In genomic region chr16:22406050-22406449, GRCm38 (mm10) we compare ENCODE assay signal across 14 mouse cellular contexts. TPM values are rescaled to one million over a fixed set of nuclear protein-coding genes. Genes with fewer than 3 reads are reported as not detected.
A peak's percentile ranks its signal among the peaks of the same experiment; 100 is the strongest.
DNase-seq lines count a peak whose midpoint lies in the region; ATAC-seq and TF ChIP-seq lines count a peak whose summit lies in the region.
"Had no signal": no experiment of that assay in that cellular context is flagged by ENCODE, and none has a peak within 500 bp of the region (broad histone marks: within the 10 kb centered on the region; RNA-seq: fewer than 3 reads in every experiment).

No protein-coding gene starts in this region.

- no peaks in the 10 kb centered on the region for H3K9me3 ChIP-seq in kidney, embryonic 14.5 days (ENCODE audit: control insufficient read depth, low read length)
- H3K9me3 ChIP-seq in stomach, embryonic 14.5 days (ENCODE audit: control insufficient read depth, low read depth, low read length): no peaks in the 10 kb centered on the region
- no peaks in the 10 kb centered on the region for H3K9me3 ChIP-seq in stomach, postnatal 0 days (ENCODE audit: control insufficient read depth, low read length)
- no peaks in the 10 kb centered on the region for H3K9me3 ChIP-seq in stomach, embryonic 16.5 days (replicated peaks; ENCODE audit: control insufficient read depth, low read length)
- no peaks in the 10 kb centered on the region for H3K9me3 ChIP-seq in forebrain, embryonic 15.5 days
- H3K9me3 ChIP-seq: hindbrain, embryonic 13.5 days had no signal

- WGBS in kidney, embryonic 14.5 days: 91% methylated on average over 4 of the region's 4 CpGs
- 73% methylated on average over 4 of the region's 4 CpGs for WGBS in stomach, embryonic 14.5 days
- WGBS in stomach, postnatal 0 days: 62% methylated on average over 4 of the region's 4 CpGs
- 65% methylated on average over 4 of the region's 4 CpGs for WGBS in stomach, embryonic 16.5 days
- 63% methylated on average over 4 of the region's 4 CpGs for WGBS in forebrain, embryonic 15.5 days

- H3K27ac ChIP-seq in kidney, embryonic 14.5 days (ENCODE audit: low read depth, low read length): 0 out of 2 replicates have a peak overlapping the region, but pooled peaks have one; percentile 13
- H3K27ac ChIP-seq in stomach, embryonic 14.5 days (ENCODE audit: low read length): 0 out of 2 replicates have a peak overlapping the region, but pooled peaks have one; percentile 11
- no peak overlapping the region for H3K27ac ChIP-seq in stomach, postnatal 0 days (replicated peaks)
- H3K27ac ChIP-seq in stomach, embryonic 16.5 days (ENCODE audit: low read length): peak overlapping the region; percentile 9; the same call in 1 of the 2 replicates
- no peak overlapping the region; the same call in 1 of the 2 replicates for H3K27ac ChIP-seq in forebrain, embryonic 15.5 days (replicated peaks)
- H3K27ac ChIP-seq: hindbrain, embryonic 13.5 days; macrophage had no signal

- H3K27me3 ChIP-seq in kidney, embryonic 14.5 days (ENCODE audit: control insufficient read depth, insufficient read depth, low read length): no peaks in the 10 kb centered on the region
- H3K27me3 ChIP-seq in stomach, embryonic 14.5 days (ENCODE audit: control insufficient read depth, insufficient read depth, low read length): no peaks in the 10 kb centered on the region
- no peaks in the 10 kb centered on the region for H3K27me3 ChIP-seq in stomach, postnatal 0 days (ENCODE audit: control insufficient read depth, insufficient read depth, low read length)
- no peaks in the 10 kb centered on the region for H3K27me3 ChIP-seq in stomach, embryonic 16.5 days (ENCODE audit: control insufficient read depth, insufficient read depth, low read length)
- H3K27me3 ChIP-seq in forebrain, embryonic 15.5 days: no peaks in the 10 kb centered on the region
- H3K27me3 ChIP-seq: hindbrain, embryonic 13.5 days had no signal

- H3K9ac ChIP-seq in kidney, embryonic 14.5 days (ENCODE audit: low read depth, low read length): no peak overlapping the region
- H3K9ac ChIP-seq in stomach, embryonic 14.5 days (replicated peaks; ENCODE audit: low read depth, low read length): no peak overlapping the region
- H3K9ac ChIP-seq in stomach, postnatal 0 days (ENCODE audit: low read length): no peak overlapping the region
- H3K9ac ChIP-seq in stomach, embryonic 16.5 days (ENCODE audit: low read length): no peak overlapping the region
- no peak overlapping the region for H3K9ac ChIP-seq in forebrain, embryonic 15.5 days (replicated peaks)
- H3K9ac ChIP-seq: hindbrain, embryonic 13.5 days had no signal

- H3K4me3 ChIP-seq in kidney, embryonic 14.5 days (ENCODE audit: low read length): no peak overlapping the region
- H3K4me3 ChIP-seq in stomach, embryonic 14.5 days (ENCODE audit: low read depth, low read length): no peak overlapping the region
- no peak overlapping the region for H3K4me3 ChIP-seq in stomach, postnatal 0 days (ENCODE audit: low read depth, low read length)
- H3K4me3 ChIP-seq in stomach, embryonic 16.5 days (replicated peaks; ENCODE audit: low read length): no peak overlapping the region
- no peak overlapping the region for H3K4me3 ChIP-seq in forebrain, embryonic 15.5 days
- H3K4me3 ChIP-seq: hindbrain, embryonic 13.5 days had no signal

- TF ChIP-seq CTCF in stomach, postnatal 0 days (IDR thresholded peaks at IDR 0.05; ENCODE audit: low read depth): no peak

- TF ChIP-seq EP300 in stomach, postnatal 0 days (optimal IDR thresholded peaks at IDR 0.05): no peak

- DNase-seq in kidney, adult 18-20 months: no peak
- no peak for DNase-seq in stomach, postnatal 0 days (ENCODE audit: low spot score)
- peak; percentile 83 for DNase-seq in cerebellum, adult 9-11 months
- DNase-seq: layer of hippocampus, adult 9-11 months; thymus, postnatal 36 days had no signal

- no peaks in the 10 kb centered on the region for H3K4me1 ChIP-seq in kidney, embryonic 14.5 days (ENCODE audit: control insufficient read depth, insufficient read depth, low read length)
- H3K4me1 ChIP-seq in stomach, embryonic 14.5 days (ENCODE audit: control insufficient read depth, insufficient read depth, low read length): peaks cover 5% of the 10 kb centered on the region; the same call in 1 of the 2 replicates
- H3K4me1 ChIP-seq in stomach, postnatal 0 days (replicated peaks; ENCODE audit: control insufficient read depth, insufficient read depth): peaks cover 7% of the 10 kb centered on the region; the same call in 1 of the 2 replicates
- peaks cover 15% of the 10 kb centered on the region; the same call in 1 of the 2 replicates for H3K4me1 ChIP-seq in stomach, embryonic 16.5 days (ENCODE audit: control insufficient read depth, insufficient read depth, low read length)
- H3K4me1 ChIP-seq in forebrain, embryonic 15.5 days: peaks cover 8% of the 10 kb centered on the region; the same call in 1 of the 2 replicates

- peaks cover 15% of the 10 kb centered on the region; the same call in 1 of the 2 replicates for H3K36me3 ChIP-seq in kidney, embryonic 14.5 days (ENCODE audit: control insufficient read depth, insufficient read depth, low read length)
- H3K36me3 ChIP-seq in stomach, embryonic 14.5 days (ENCODE audit: control insufficient read depth, insufficient read depth, low read length): no peaks in the 10 kb centered on the region
- H3K36me3 ChIP-seq in stomach, postnatal 0 days (ENCODE audit: control insufficient read depth, insufficient read depth, low read length): no peaks in the 10 kb centered on the region
- H3K36me3 ChIP-seq in stomach, embryonic 16.5 days (ENCODE audit: control insufficient read depth, insufficient read depth, low read length): no peaks in the 10 kb centered on the region
- no peaks in the 10 kb centered on the region for H3K36me3 ChIP-seq in forebrain, embryonic 15.5 days
- H3K36me3 ChIP-seq: hindbrain, embryonic 13.5 days had no signal

- H3K4me2 ChIP-seq in kidney, embryonic 14.5 days (replicated peaks; ENCODE audit: low read depth, low read length): no peak overlapping the region
- no peak overlapping the region for H3K4me2 ChIP-seq in stomach, embryonic 14.5 days (replicated peaks; ENCODE audit: low read depth, low read length)
- no peak overlapping the region for H3K4me2 ChIP-seq in stomach, postnatal 0 days (replicated peaks; ENCODE audit: low read depth)
- H3K4me2 ChIP-seq in stomach, embryonic 16.5 days (ENCODE audit: low read depth, low read length): no peak overlapping the region
- no peak overlapping the region for H3K4me2 ChIP-seq in forebrain, embryonic 15.5 days (replicated peaks)
- H3K4me2 ChIP-seq: heart, embryonic 11.5 days; hindbrain, embryonic 13.5 days had no signal

- ATAC-seq in kidney, embryonic 14.5 days (ENCODE audit: low FRiP score, low TSS enrichment): no peak
- ATAC-seq in stomach, embryonic 14.5 days (ENCODE audit: insufficient number of reproducible peaks, insufficient read depth, low FRiP score, low read depth): no peak
- ATAC-seq in stomach, postnatal 0 days (ENCODE audit: low FRiP score, low TSS enrichment): no peak
- no peak for ATAC-seq in stomach, embryonic 16.5 days (ENCODE audit: insufficient read depth, low FRiP score)
- ATAC-seq in inflammation-experienced regulatory T-cells, adult 6 months: no peak
- ATAC-seq in forebrain, embryonic 15.5 days (replicated peaks): no peak
- ATAC-seq: CD4-positive, CD25-positive, alpha-beta regulatory T cell, adult 4 months had no signal

RNA-seq across cellular contexts. Expression of gene Etv5, which starts 33.5 kb away (rescaled TPM):
- 43.0 and 68.0 TPM in 2 replicates for polyA plus RNA-seq in kidney, embryonic 14.5 days (2014; fragmentation: Nextera tagmentation; extraction: Ambion mirVana)
- 17.6 and 19.4 TPM in 2 replicates for polyA plus RNA-seq in stomach, embryonic 14.5 days (2014; fragmentation: Nextera tagmentation; extraction: Ambion mirVana)
- polyA plus RNA-seq in stomach, postnatal 0 days (2015; fragmentation: Nextera tagmentation; extraction: Ambion mirVana): 6.0 and 6.3 TPM in 2 replicates
- 17.4 and 18.0 TPM in 2 replicates for polyA plus RNA-seq in stomach, embryonic 16.5 days (2015; fragmentation: Nextera tagmentation; extraction: Ambion mirVana)
- polyA plus RNA-seq in inflammation-experienced regulatory T-cells, adult 6 months (2017; shearing (Covaris generic)): 1 to 10 TPM; 2.5 to 5.6 (median 5.2) TPM
- 24.7 and 27.2 TPM in 2 replicates for polyA plus RNA-seq in forebrain, embryonic 15.5 days (2015; fragmentation: Nextera tagmentation; extraction: Ambion mirVana)

Comparison
In these comparisons a context has a peak if more than half of its experiments do, and no peak if none do; other contexts are left out.
1. H3K27ac ChIP-seq: peak in kidney, embryonic 14.5 days (single experiment), stomach, embryonic 14.5 days (single experiment) and stomach, embryonic 16.5 days (single experiment); none in stomach, postnatal 0 days (single experiment) and forebrain, embryonic 15.5 days (single experiment).